Comparison of ENCODE assay signal across 9 mouse cellular contexts in the genomic region with DNA sequence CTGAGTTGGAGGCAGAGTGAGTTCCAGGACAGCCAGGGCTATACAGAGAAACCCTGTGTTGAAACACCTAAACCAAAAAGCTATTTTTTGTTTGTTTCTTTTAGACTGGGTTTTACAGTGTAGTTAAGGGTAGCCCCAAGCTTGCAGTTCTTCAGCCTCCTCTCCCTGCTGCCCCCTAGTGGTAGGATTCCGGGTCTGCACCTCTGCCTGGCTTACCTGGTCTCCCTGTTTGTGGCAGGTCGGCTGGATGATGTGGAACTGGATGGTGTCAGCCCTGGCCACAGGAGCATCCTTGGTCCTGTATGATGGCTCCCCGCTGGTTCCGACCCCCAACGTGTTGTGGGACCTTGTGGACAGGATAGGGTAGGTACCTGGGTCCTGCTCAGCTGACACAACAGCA. TPM values are rescaled to one million over a fixed set of nuclear protein-coding genes. Genes with fewer than 3 reads are reported as not detected.
A peak's percentile ranks its signal among the peaks of the same experiment; 100 is the strongest.
DNase-seq lines count a peak whose midpoint lies in the region; ATAC-seq and TF ChIP-seq lines count a peak whose summit lies in the region.
"Had no signal": no experiment of that assay in that cellular context is flagged by ENCODE, and none has a peak within 500 bp of the region (broad histone marks: within the 10 kb centered on the region; RNA-seq: fewer than 3 reads in every experiment).

No protein-coding gene starts in this region.

- peak; percentile 83 for TF ChIP-seq CTCF in hindbrain, postnatal 0 days (IDR thresholded peaks at IDR 0.05; ENCODE audit: low read depth)

- peaks cover 93% of the 10 kb centered on the region for H3K36me3 ChIP-seq in hindbrain, embryonic 10.5 days
- H3K36me3 ChIP-seq in hindbrain, embryonic 12.5 days: peaks cover 73% of the 10 kb centered on the region
- H3K36me3 ChIP-seq in hindbrain, postnatal 0 days (ENCODE audit: insufficient read depth, low read length): peaks cover 61% of the 10 kb centered on the region

- no peaks in the 10 kb centered on the region for H3K27me3 ChIP-seq in hindbrain, embryonic 10.5 days (ENCODE audit: insufficient read depth, poor library complexity, severe bottlenecking)
- no peaks in the 10 kb centered on the region for H3K27me3 ChIP-seq in hindbrain, embryonic 12.5 days
- H3K27me3 ChIP-seq in hindbrain, postnatal 0 days (ENCODE audit: insufficient read depth, low read length): no peaks in the 10 kb centered on the region
- H3K27me3 ChIP-seq: embryonic facial prominence, embryonic 15.5 days had no signal

- H3K9ac ChIP-seq in hindbrain, embryonic 12.5 days: no peak overlapping the region
- H3K9ac ChIP-seq in hindbrain, postnatal 0 days (replicated peaks; ENCODE audit: low read length): no peak overlapping the region
- H3K9ac ChIP-seq: embryonic facial prominence, embryonic 15.5 days had no signal

- no peaks in the 10 kb centered on the region for H3K9me3 ChIP-seq in hindbrain, embryonic 10.5 days
- H3K9me3 ChIP-seq in hindbrain, embryonic 12.5 days (replicated peaks): no peaks in the 10 kb centered on the region
- H3K9me3 ChIP-seq in hindbrain, postnatal 0 days (ENCODE audit: low read length): no peaks in the 10 kb centered on the region
- H3K9me3 ChIP-seq: embryonic facial prominence, embryonic 15.5 days had no signal

- ATAC-seq in hindbrain, embryonic 12.5 days (ENCODE audit: low FRiP score): no peak
- ATAC-seq in hindbrain, postnatal 0 days: no peak

- no peak overlapping the region for H3K4me2 ChIP-seq in hindbrain, embryonic 12.5 days (replicated peaks)
- no peak overlapping the region for H3K4me2 ChIP-seq in hindbrain, postnatal 0 days (ENCODE audit: low read depth, low read length)
- H3K4me2 ChIP-seq: embryonic facial prominence, embryonic 15.5 days had no signal

- no peaks in the 10 kb centered on the region for H3K4me1 ChIP-seq in hindbrain, embryonic 10.5 days (replicated peaks)
- peaks cover 6% of the 10 kb centered on the region; the same call in 1 of the 2 replicates for H3K4me1 ChIP-seq in hindbrain, embryonic 12.5 days
- no peaks in the 10 kb centered on the region for H3K4me1 ChIP-seq in hindbrain, postnatal 0 days (ENCODE audit: insufficient read depth, low read length)
- H3K4me1 ChIP-seq: embryonic facial prominence, embryonic 15.5 days had no signal

- H3K4me3 ChIP-seq in hindbrain, embryonic 10.5 days: no peak overlapping the region
- H3K4me3 ChIP-seq in hindbrain, embryonic 12.5 days: no peak overlapping the region
- no peak overlapping the region for H3K4me3 ChIP-seq in hindbrain, postnatal 0 days (ENCODE audit: low read length)
- H3K4me3 ChIP-seq: embryonic facial prominence, embryonic 15.5 days had no signal

- WGBS in hindbrain, embryonic 10.5 days: 56% methylated on average over 5 of the region's 5 CpGs
- 54% methylated on average over 5 of the region's 5 CpGs for WGBS in hindbrain, embryonic 12.5 days
- 46% methylated on average over 5 of the region's 5 CpGs for WGBS in hindbrain, postnatal 0 days

- no peak overlapping the region for H3K27ac ChIP-seq in hindbrain, embryonic 10.5 days
- no peak overlapping the region for H3K27ac ChIP-seq in hindbrain, embryonic 12.5 days
- H3K27ac ChIP-seq in hindbrain, postnatal 0 days: no peak overlapping the region
- H3K27ac ChIP-seq: embryonic facial prominence, embryonic 15.5 days had no signal

- peak; percentile 43 for DNase-seq in hindbrain, embryonic 10.5 days (ENCODE audit: low spot score)
- peak; percentile 56 to 70 for DNase-seq in CD8-positive naive resting alpha-beta T cell, adult 2 months (ENCODE audit: low read depth in 2 of 2, low spot score in 2 of 2)
- DNase-seq in c-Kit-negative CD71-positive TER-119-positive erythroid progenitor cells, embryonic 14.5 days (ENCODE audit: low read depth, low spot score): peak; percentile 62
- DNase-seq in hindbrain, postnatal 0 days (ENCODE audit: low spot score): peak; percentile 38
- DNase-seq in lung, postnatal 25 days (ENCODE audit: low spot score): peak; percentile 38
- peak; percentile 70 for DNase-seq in thymus, postnatal 0 days (ENCODE audit: low spot score)
- DNase-seq in urinary bladder, adult 2 months (ENCODE audit: low spot score): no peak

RNA-seq across cellular contexts. Expression of gene Tmem132b, which starts 22.0 kb away (rescaled TPM):
- 0.21 and 0.41 TPM in 2 replicates for polyA plus RNA-seq in hindbrain, embryonic 10.5 days (2016; fragmentation: Nextera tagmentation; extraction: Ambion mirVana)
- 2.4 and 3.1 TPM in 2 replicates for polyA plus RNA-seq in hindbrain, embryonic 12.5 days (2016; fragmentation: Nextera tagmentation; extraction: Ambion mirVana)
- 45.9 and 46.6 TPM in 2 replicates for total RNA-seq in hindbrain, postnatal 0 days (2014; rRNA removed)
- polyA plus RNA-seq in hindbrain, postnatal 0 days (2015; fragmentation: Nextera tagmentation; extraction: Ambion mirVana): 6.1 and 6.9 TPM in 2 replicates
- polyA plus RNA-seq in thymus, postnatal 0 days (2015; fragmentation: Nextera tagmentation; extraction: Ambion mirVana): 0.04 TPM in 1 of 2 replicates, not detected in the other
- 0.03 and 0.04 TPM in 2 replicates for polyA plus RNA-seq in urinary bladder, adult 2 months (2012; rRNA removed)

RNA-seq across cellular contexts. Expression of gene Aacs, which starts 33.9 kb away (rescaled TPM):
- polyA plus RNA-seq in hindbrain, embryonic 10.5 days (2016; fragmentation: Nextera tagmentation; extraction: Ambion mirVana): 63.4 and 73.4 TPM in 2 replicates
- polyA plus RNA-seq in hindbrain, embryonic 12.5 days (2016; fragmentation: Nextera tagmentation; extraction: Ambion mirVana): 62.2 and 64.4 TPM in 2 replicates
- 124 and 125 TPM in 2 replicates for total RNA-seq in hindbrain, postnatal 0 days (2014; rRNA removed)
- polyA plus RNA-seq in hindbrain, postnatal 0 days (2015; fragmentation: Nextera tagmentation; extraction: Ambion mirVana): 77.3 and 77.6 TPM in 2 replicates
- polyA plus RNA-seq in thymus, postnatal 0 days (2015; fragmentation: Nextera tagmentation; extraction: Ambion mirVana): 31.3 and 32.7 TPM in 2 replicates
- 27.3 and 40.5 TPM in 2 replicates for polyA plus RNA-seq in urinary bladder, adult 2 months (2012; rRNA removed)
